Mouse (Mus musculus): ENCODE measurements around the gene Ubr1.

Ubr1 gene

GRCm38 (mm10) chr2:120852626-120853025, 117.9 kb downstream of the Ubr1 start:
- no peak for DNase-seq (ENCODE audit: low spot score)

GRCm38 (mm10) chr2:120850424-120851082, 120.0 kb downstream of the Ubr1 start, which contains the start of gene Ttbk2:
Gene Ttbk2, minus strand, starts transcription at chr2:120850604.
- peak; percentile 98 for DNase-seq (ENCODE audit: low spot score)

- DNase-seq (ENCODE audit: low spot score), result peak; percentile 58
Observed at GRCm38 (mm10) chr2:120849449-120850423, 120.8 kb downstream of the Ubr1 start, which contains the start of gene Cdan1. Gene Cdan1, minus strand, starts transcription at chr2:120850128.

GRCm38 (mm10) chr2:120845280-120845679, 125.2 kb downstream of the Ubr1 start:
- DNase-seq (ENCODE audit: low spot score), result no peak

GRCm38 (mm10) chr2:120843990-120844389, 126.5 kb downstream of the Ubr1 start:
- no peak for DNase-seq (ENCODE audit: low spot score)

- no peak for DNase-seq (ENCODE audit: low spot score)
Observed at GRCm38 (mm10) chr2:120841211-120841610, 129.3 kb downstream of the Ubr1 start.

GRCm38 (mm10) chr2:120835167-120835566, 135.3 kb downstream of the Ubr1 start:
- no peak for DNase-seq (ENCODE audit: low spot score)

- no peak for DNase-seq (ENCODE audit: low spot score)
Observed at GRCm38 (mm10) chr2:120826936-120827638, 143.4 kb downstream of the Ubr1 start.
